Comparison of ENCODE assay signal across 20 mouse cellular contexts in genomic region chr2:93753147-93753758, GRCm38 (mm10).
A peak's percentile ranks its signal among the peaks of the same experiment; 100 is the strongest.
DNase-seq lines count a peak whose midpoint lies in the region; ATAC-seq and TF ChIP-seq lines count a peak whose summit lies in the region.
"Had no signal": no experiment of that assay in that cellular context is flagged by ENCODE, and none has a peak within 500 bp of the region (broad histone marks: within the 10 kb centered on the region; RNA-seq: fewer than 3 reads in every experiment).

No protein-coding gene starts in this region.

- H3K9ac ChIP-seq in ES-E14 (ENCODE audit: insufficient read depth, low read depth, low read length, poor library complexity, severe bottlenecking) = no peak overlapping the region
- H3K9ac ChIP-seq: forebrain, embryonic 12.5 days; hindbrain, embryonic 13.5 days; intestine, embryonic 15.5 days had no signal

- in situ Hi-C loops in ES-E14 (cut with MboI; ENCODE audit: low sequenced_read_pairs in 2 of 2, unreplicated experiment in 2 of 2) = no loop called here

- no peaks in the 10 kb centered on the region; the same call in 1 of the 2 replicates for H3K36me3 ChIP-seq in ES-E14 (ENCODE audit: control insufficient read depth, insufficient read depth, low read length, poor library complexity, severe bottlenecking)
- no peaks in the 10 kb centered on the region; the same call in 1 of the 2 replicates for H3K36me3 ChIP-seq in embryonic facial prominence, embryonic 10.5 days (replicated peaks)
- H3K36me3 ChIP-seq: forebrain, embryonic 12.5 days; intestine, embryonic 15.5 days had no signal

- H3K27ac ChIP-seq in layer of hippocampus, adult 2 months = peak overlapping the region; percentile 0; the same call in 1 of the 2 replicates
- no peak overlapping the region for H3K27ac ChIP-seq in ES-E14 (ENCODE audit: insufficient read depth, low read depth, low read length, poor library complexity, severe bottlenecking)
- H3K27ac ChIP-seq in embryonic facial prominence, embryonic 10.5 days (replicated peaks) = peak overlapping the region; percentile 70
- H3K27ac ChIP-seq: forebrain, embryonic 12.5 days; heart, embryonic 10.5 days; hindbrain, embryonic 13.5 days; intestine, embryonic 15.5 days had no signal

- H3K4me3 ChIP-seq in layer of hippocampus, adult 2 months = no peak overlapping the region
- H3K4me3 ChIP-seq in ES-E14 (ENCODE audit: insufficient read depth in 1 of 2, low read depth in 1 of 2, low read length in 2 of 2, poor library complexity in 1 of 2, severe bottlenecking in 1 of 2) = no peak overlapping the region
- H3K4me3 ChIP-seq in embryonic facial prominence, embryonic 10.5 days = no peak overlapping the region
- H3K4me3 ChIP-seq: forebrain, embryonic 12.5 days; heart, embryonic 10.5 days; hindbrain, embryonic 13.5 days; intestine, embryonic 15.5 days had no signal

- DNase-seq in frontal cortex, postnatal 10 days (ENCODE audit: low spot score in 2 of 2) = no peak
- no peak for DNase-seq in layer of hippocampus, adult 2 months (ENCODE audit: low spot score in 2 of 2)
- DNase-seq in layer of hippocampus, adult 18-20 months (ENCODE audit: low spot score in 2 of 2) = no peak
- no peak for DNase-seq in ES-E14 (ENCODE audit: low read depth, low spot score)
- DNase-seq in embryonic facial prominence, embryonic 10.5 days (ENCODE audit: low spot score) = no peak
- DNase-seq in heart, adult 9 months (ENCODE audit: low spot score in 2 of 2) = no peak
- DNase-seq: adrenal gland, postnatal 14 days; cerebellum, adult 8-10 months; gastrocnemius, postnatal 36 days; heart, adult 11 months; heart, postnatal 10 days; heart, postnatal 4 days; kidney, adult 18-20 months had no signal

- H3K4me1 ChIP-seq in ES-E14 (ENCODE audit: control insufficient read depth in 2 of 2, insufficient read depth in 2 of 2, low read length in 2 of 2, poor library complexity in 1 of 2) = no peaks in the 10 kb centered on the region
- peaks cover 42% of the 10 kb centered on the region for H3K4me1 ChIP-seq in embryonic facial prominence, embryonic 10.5 days
- H3K4me1 ChIP-seq: intestine, embryonic 15.5 days had no signal

- no peak for TF ChIP-seq CTCF in layer of hippocampus, adult 2 months (conservative IDR thresholded peaks at IDR 0.05)

- peak; percentile 72 for ATAC-seq in frontal cortex, adult (ENCODE audit: low TSS enrichment)
- ATAC-seq in megakaryocyte-erythroid progenitor cell, adult 5-6 weeks (replicated peaks; ENCODE audit: low FRiP score, low TSS enrichment, poor library complexity, severe bottlenecking) = no peak
- ATAC-seq: forebrain, embryonic 16.5 days; intestine, embryonic 15.5 days had no signal

- 68% methylated on average over 6 of the region's 6 CpGs for WGBS in embryonic facial prominence, embryonic 10.5 days

- no peaks in the 10 kb centered on the region for H3K9me3 ChIP-seq in ES-E14 (ENCODE audit: control insufficient read depth, insufficient read depth, low read depth, low read length)
- no peaks in the 10 kb centered on the region for H3K9me3 ChIP-seq in embryonic facial prominence, embryonic 10.5 days
- H3K9me3 ChIP-seq: forebrain, embryonic 12.5 days; heart, embryonic 10.5 days; hindbrain, embryonic 13.5 days; intestine, embryonic 15.5 days had no signal

- no peaks in the 10 kb centered on the region for H3K27me3 ChIP-seq in embryonic facial prominence, embryonic 10.5 days (replicated peaks; ENCODE audit: low read depth, poor library complexity, severe bottlenecking)
- H3K27me3 ChIP-seq: forebrain, embryonic 12.5 days; hindbrain, embryonic 13.5 days; intestine, embryonic 15.5 days had no signal

TF ChIP-seq in ES-E14, 5 proteins besides CTCF, POLR2A, EP300 and RAD21:
- TF ChIP-seq MAFK (IDR thresholded peaks at IDR 0.05; ENCODE audit: insufficient read depth, low read depth, low read length) (peak; percentile 65), CHD2 (IDR thresholded peaks at IDR 0.05; ENCODE audit: low read depth, low read length) (no peak)
TF ChIP-seq in ES-E14: peak in this region for 1.
